Mouse (Mus musculus): ENCODE results near the gene Camp. TPM values are rescaled to one million over a fixed set of nuclear protein-coding genes. Genes with fewer than 3 reads are reported as not detected.

Gene Camp
- polyA plus RNA-seq (2016; fragmentation: Nextera tagmentation; extraction: Ambion mirVana): not detected in 2 replicates

GRCm38 (mm10) chr9:109849312-109849758, at the start of gene Camp:
Camp (minus strand) TSS chr9:109849617.
- H3K27ac ChIP-seq: no peak within 1 kb of the TSS

GRCm38 (mm10) chr9:109898027-109898426, 48.6 kb upstream of the Camp start:
- 43% methylated on average over 2 of the region's 2 CpGs for WGBS
- Histone ChIP-seq H3K36me3 (peaks cover 37% of the 10 kb centered on the region), H3K4me1 (peaks cover 14% of the 10 kb centered on the region), H3K27ac (no peak overlapping the region), H3K27me3 (ENCODE audit: low read depth, poor library complexity, severe bottlenecking) (no peaks in the 10 kb centered on the region), H3K9me3 (replicated peaks) (no peaks in the 10 kb centered on the region), H3K4me3 (no peak overlapping the region)
- no peak for DNase-seq (ENCODE audit: low spot score)

More at GRCm38 (mm10) chr9:109849312-109849758, at the start of gene Camp:
- no peaks in the 10 kb centered on the region for H3K27me3 ChIP-seq (ENCODE audit: low read depth, poor library complexity, severe bottlenecking)
- H3K9me3 ChIP-seq (replicated peaks): no peaks in the 10 kb centered on the region
- DNase-seq (ENCODE audit: low spot score): no peak
- WGBS: 85% methylated on average over 6 of the region's 6 CpGs
- H3K4me3 ChIP-seq: no peak within 1 kb of the TSS
- peaks cover 6% of the 10 kb centered on the region for H3K36me3 ChIP-seq
- no peaks in the 10 kb centered on the region for H3K4me1 ChIP-seq

GRCm38 (mm10) chr9:109896253-109897150, 47.1 kb upstream of the Camp start:
- WGBS: 90% methylated on average over 8 of the region's 8 CpGs
- H3K36me3 ChIP-seq: peaks cover 52% of the 10 kb centered on the region
- no peak overlapping the region for H3K27ac ChIP-seq
- H3K4me1 ChIP-seq: peaks cover 14% of the 10 kb centered on the region
- no peak for DNase-seq (ENCODE audit: low spot score)
- no peaks in the 10 kb centered on the region for H3K27me3 ChIP-seq (ENCODE audit: low read depth, poor library complexity, severe bottlenecking)
- no peaks in the 10 kb centered on the region for H3K9me3 ChIP-seq (replicated peaks)
- H3K4me3 ChIP-seq: no peak overlapping the region

- WGBS: 90% methylated on average over 6 of the region's 6 CpGs
Measured at GRCm38 (mm10) chr9:109895593-109895992, 46.2 kb upstream of the Camp start.

GRCm38 (mm10) chr9:109894413-109895090, 45.1 kb upstream of the Camp start:
- Histone ChIP-seq H3K27ac (peak overlapping the region; percentile 86), H3K4me1 (peaks cover 11% of the 10 kb centered on the region), H3K4me3 (no peak overlapping the region), H3K9me3 (replicated peaks) (no peaks in the 10 kb centered on the region), H3K36me3 (peaks cover 71% of the 10 kb centered on the region), H3K27me3 (ENCODE audit: low read depth, poor library complexity, severe bottlenecking) (no peaks in the 10 kb centered on the region)
- peak; percentile 80 for DNase-seq (ENCODE audit: low spot score)
- WGBS: 34% methylated on average over 6 of the region's 6 CpGs

More at GRCm38 (mm10) chr9:109895593-109895992, 46.2 kb upstream of the Camp start:
- H3K27me3 ChIP-seq (ENCODE audit: low read depth, poor library complexity, severe bottlenecking): no peaks in the 10 kb centered on the region
- peaks cover 61% of the 10 kb centered on the region for H3K36me3 ChIP-seq
- H3K9me3 ChIP-seq (replicated peaks): no peaks in the 10 kb centered on the region
- no peak overlapping the region for H3K4me3 ChIP-seq
- no peak overlapping the region for H3K27ac ChIP-seq
- peaks cover 14% of the 10 kb centered on the region for H3K4me1 ChIP-seq
- no peak for DNase-seq (ENCODE audit: low spot score)

- Histone ChIP-seq H3K36me3 (peaks cover 89% of the 10 kb centered on the region), H3K4me1 (peaks cover 8% of the 10 kb centered on the region), H3K27ac (no peak overlapping the region), H3K4me3 (no peak overlapping the region), H3K27me3 (ENCODE audit: low read depth, poor library complexity, severe bottlenecking) (no peaks in the 10 kb centered on the region), H3K9me3 (replicated peaks) (no peaks in the 10 kb centered on the region)
- DNase-seq (ENCODE audit: low spot score): peak; percentile 80
- WGBS: 71% methylated on average over 5 of the region's 5 CpGs
Measured at GRCm38 (mm10) chr9:109892651-109893250, 43.3 kb upstream of the Camp start.

GRCm38 (mm10) chr9:109891501-109891900, 42.1 kb upstream of the Camp start:
- H3K9me3 ChIP-seq (replicated peaks): no peaks in the 10 kb centered on the region
- no peaks in the 10 kb centered on the region for H3K27me3 ChIP-seq (ENCODE audit: low read depth, poor library complexity, severe bottlenecking)
- no peak for DNase-seq (ENCODE audit: low spot score)
- no peak overlapping the region for H3K4me3 ChIP-seq
- H3K36me3 ChIP-seq: peaks cover 97% of the 10 kb centered on the region
- H3K27ac ChIP-seq: no peak overlapping the region
- peaks cover 8% of the 10 kb centered on the region for H3K4me1 ChIP-seq
- 94% methylated on average over 8 of the region's 8 CpGs for WGBS

GRCm38 (mm10) chr9:109887321-109887720, 37.9 kb upstream of the Camp start:
- no peaks in the 10 kb centered on the region for H3K9me3 ChIP-seq (replicated peaks)
- H3K4me3 ChIP-seq: no peak overlapping the region
- no peaks in the 10 kb centered on the region for H3K4me1 ChIP-seq
- 90% methylated on average over 5 of the region's 5 CpGs for WGBS
- no peak overlapping the region for H3K27ac ChIP-seq
- H3K27me3 ChIP-seq (ENCODE audit: low read depth, poor library complexity, severe bottlenecking): no peaks in the 10 kb centered on the region
- peaks cover 100% of the 10 kb centered on the region for H3K36me3 ChIP-seq
- no peak for DNase-seq (ENCODE audit: low spot score)

GRCm38 (mm10) chr9:109886259-109886658, 36.8 kb upstream of the Camp start:
- WGBS: 85% methylated on average over 4 of the region's 4 CpGs
- H3K4me3 ChIP-seq: no peak overlapping the region
- H3K36me3 ChIP-seq: peaks cover 100% of the 10 kb centered on the region
- H3K27ac ChIP-seq: no peak overlapping the region
- H3K27me3 ChIP-seq (ENCODE audit: low read depth, poor library complexity, severe bottlenecking): no peaks in the 10 kb centered on the region
- DNase-seq (ENCODE audit: low spot score): no peak
- no peaks in the 10 kb centered on the region for H3K4me1 ChIP-seq
- no peaks in the 10 kb centered on the region for H3K9me3 ChIP-seq (replicated peaks)

GRCm38 (mm10) chr9:109879305-109879704, 29.9 kb upstream of the Camp start:
- no peaks in the 10 kb centered on the region for H3K27me3 ChIP-seq (ENCODE audit: low read depth, poor library complexity, severe bottlenecking)

GRCm38 (mm10) chr9:109877666-109878065, 28.2 kb upstream of the Camp start:
- Histone ChIP-seq H3K27ac (no peak overlapping the region), H3K27me3 (ENCODE audit: low read depth, poor library complexity, severe bottlenecking) (no peaks in the 10 kb centered on the region), H3K4me3 (peak overlapping the region; percentile 100), H3K9me3 (replicated peaks) (no peaks in the 10 kb centered on the region), H3K4me1 (peaks cover 14% of the 10 kb centered on the region), H3K36me3 (peaks cover 59% of the 10 kb centered on the region)
- DNase-seq (ENCODE audit: low spot score): no peak
- 80% methylated on average over 5 of the region's 5 CpGs for WGBS

More at GRCm38 (mm10) chr9:109879305-109879704, 29.9 kb upstream of the Camp start:
- Histone ChIP-seq H3K36me3 (peaks cover 75% of the 10 kb centered on the region), H3K27ac (no peak overlapping the region), H3K4me1 (peaks cover 14% of the 10 kb centered on the region), H3K9me3 (replicated peaks) (no peaks in the 10 kb centered on the region), H3K4me3 (no peak overlapping the region)
- WGBS: 95% methylated on average over 1 of the region's 1 CpGs
- DNase-seq (ENCODE audit: low spot score): no peak

- 6% methylated on average over 3 of the region's 3 CpGs for WGBS
Measured at GRCm38 (mm10) chr9:109876756-109877155, 27.3 kb upstream of the Camp start.

More at GRCm38 (mm10) chr9:109876756-109877155, 27.3 kb upstream of the Camp start:
- Histone ChIP-seq H3K4me1 (peaks cover 14% of the 10 kb centered on the region), H3K4me3 (peak overlapping the region; percentile 100), H3K36me3 (peaks cover 50% of the 10 kb centered on the region), H3K27ac (peak overlapping the region; percentile 97), H3K9me3 (replicated peaks) (no peaks in the 10 kb centered on the region), H3K27me3 (ENCODE audit: low read depth, poor library complexity, severe bottlenecking) (no peaks in the 10 kb centered on the region)
- no peak for DNase-seq (ENCODE audit: low spot score)
